Mouse (Mus musculus): ENCODE data around the gene Slc25a13. TPM values are rescaled to one million over a fixed set of nuclear protein-coding genes. Genes with fewer than 3 reads are reported as not detected.

The Slc25a13 gene
- polyA plus RNA-seq, 1 experiment from 2014 or later: 40.8 TPM

DNA sequence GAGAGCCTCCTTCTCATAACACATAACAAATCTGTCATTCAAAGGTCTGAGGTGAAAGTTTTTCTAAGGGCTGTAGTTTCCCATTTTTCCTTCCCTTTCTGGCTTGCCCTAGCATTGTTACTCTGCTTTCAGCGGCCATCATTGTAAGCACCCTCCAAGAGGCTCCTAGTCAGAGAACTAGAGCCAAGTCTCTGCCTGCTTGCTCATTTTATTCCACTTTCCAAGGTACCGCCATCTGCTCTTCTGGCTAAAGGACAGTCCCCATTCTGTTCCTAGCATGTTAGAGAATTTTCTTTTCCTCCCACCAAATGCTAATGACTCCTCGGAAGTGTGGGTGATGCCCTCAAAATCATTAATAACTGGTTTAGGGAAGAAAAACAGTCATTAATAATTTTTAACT, 214.9 kb downstream of the Slc25a13 start:
- DNase-seq (ENCODE audit: low spot score): no peak
- H3K4me1 ChIP-seq (replicated peaks; ENCODE audit: control insufficient read depth, insufficient read depth, low read length): 0 out of 2 replicates have a peak, but pooled peaks cover 2% of the 10 kb centered on the region
- no peak overlapping the region for H3K4me3 ChIP-seq (ENCODE audit: low read depth, low read length)
- H3K4me2 ChIP-seq (ENCODE audit: low read depth, low read length, severe bottlenecking): no peak overlapping the region
- 88% methylated on average over 3 of the region's 3 CpGs for WGBS
- H3K27ac ChIP-seq (ENCODE audit: low read depth, low read length): no peak overlapping the region
- no peaks in the 10 kb centered on the region; the same call in 1 of the 2 replicates for H3K27me3 ChIP-seq (ENCODE audit: control insufficient read depth, insufficient read depth, low read length)
- no peaks in the 10 kb centered on the region for H3K9me3 ChIP-seq (ENCODE audit: control insufficient read depth, low read length)
- no peaks in the 10 kb centered on the region for H3K36me3 ChIP-seq (ENCODE audit: control insufficient read depth, insufficient read depth, low read length)
- H3K9ac ChIP-seq (ENCODE audit: low read length): no peak overlapping the region
- no peak for ATAC-seq (replicated peaks; ENCODE audit: low FRiP score)

DNA sequence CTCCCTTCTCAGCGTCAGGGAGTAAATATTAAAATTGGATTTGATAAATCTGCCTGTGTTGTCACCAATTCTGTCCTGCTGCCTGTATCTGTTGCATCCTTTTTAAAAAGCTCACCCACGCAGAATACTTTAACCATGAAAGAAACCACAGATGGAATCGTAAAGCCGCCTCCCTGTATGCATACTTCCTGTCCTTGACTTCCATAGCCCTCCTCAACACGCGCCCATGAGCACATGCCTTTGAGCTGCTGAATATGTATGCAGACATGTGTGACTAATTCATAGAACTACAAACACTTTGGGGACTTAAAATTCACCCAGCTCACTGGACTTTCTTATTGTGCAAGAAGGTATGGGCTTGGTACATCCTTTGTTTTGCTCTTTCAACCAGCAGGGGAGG, 219.4 kb downstream of the Slc25a13 start:
- DNase-seq (ENCODE audit: low spot score): no peak
- ATAC-seq (replicated peaks; ENCODE audit: low FRiP score): no peak
- H3K4me1 ChIP-seq (replicated peaks; ENCODE audit: control insufficient read depth, insufficient read depth, low read length): no peaks in the 10 kb centered on the region
- no peak overlapping the region for H3K9ac ChIP-seq (ENCODE audit: low read length)
- H3K4me3 ChIP-seq (ENCODE audit: low read depth, low read length): no peak overlapping the region
- 82% methylated on average over 6 of the region's 6 CpGs for WGBS
- no peaks in the 10 kb centered on the region for H3K36me3 ChIP-seq (ENCODE audit: control insufficient read depth, insufficient read depth, low read length)
- no peak overlapping the region for H3K4me2 ChIP-seq (ENCODE audit: low read depth, low read length, severe bottlenecking)
- H3K9me3 ChIP-seq (ENCODE audit: control insufficient read depth, low read length): no peaks in the 10 kb centered on the region
- no peaks in the 10 kb centered on the region for H3K27me3 ChIP-seq (ENCODE audit: control insufficient read depth, insufficient read depth, low read length)
- no peak overlapping the region for H3K27ac ChIP-seq (ENCODE audit: low read depth, low read length)

DNA sequence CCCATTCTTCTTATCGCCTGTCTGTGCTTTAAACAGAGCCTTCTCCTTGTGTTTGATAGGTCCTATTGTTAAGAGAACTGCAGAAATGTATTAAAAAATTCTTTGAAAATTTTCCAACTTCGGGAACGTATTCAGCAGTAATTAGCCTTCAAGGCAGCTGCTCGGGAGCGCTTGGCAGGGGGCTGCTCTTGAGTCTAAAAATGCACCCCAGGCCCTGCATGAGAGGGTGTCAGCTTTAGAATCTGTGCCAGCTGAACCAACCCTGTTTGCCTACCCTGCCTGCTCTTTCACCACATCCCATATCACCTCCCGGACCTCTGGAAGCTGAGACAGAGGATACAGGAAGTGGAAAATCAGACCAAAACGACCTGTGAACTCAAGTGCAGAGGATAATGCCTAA, 223.9 kb downstream of the Slc25a13 start:
- Histone ChIP-seq H3K9ac (ENCODE audit: low read length) (no peak overlapping the region), H3K27me3 (ENCODE audit: control insufficient read depth, insufficient read depth, low read length) (no peaks in the 10 kb centered on the region), H3K4me3 (ENCODE audit: low read depth, low read length) (no peak overlapping the region), H3K9me3 (ENCODE audit: control insufficient read depth, low read length) (no peaks in the 10 kb centered on the region), H3K27ac (ENCODE audit: low read depth, low read length) (no peak overlapping the region), H3K4me1 (replicated peaks; ENCODE audit: control insufficient read depth, insufficient read depth, low read length) (0 out of 2 replicates have a peak, but pooled peaks cover 2% of the 10 kb centered on the region), H3K4me2 (ENCODE audit: low read depth, low read length, severe bottlenecking) (no peak overlapping the region), H3K36me3 (ENCODE audit: control insufficient read depth, insufficient read depth, low read length) (no peaks in the 10 kb centered on the region)
- WGBS: 53% methylated on average over 7 of the region's 7 CpGs
- DNase-seq (ENCODE audit: low spot score) (no peak), ATAC-seq (replicated peaks; ENCODE audit: low FRiP score) (no peak)

DNA sequence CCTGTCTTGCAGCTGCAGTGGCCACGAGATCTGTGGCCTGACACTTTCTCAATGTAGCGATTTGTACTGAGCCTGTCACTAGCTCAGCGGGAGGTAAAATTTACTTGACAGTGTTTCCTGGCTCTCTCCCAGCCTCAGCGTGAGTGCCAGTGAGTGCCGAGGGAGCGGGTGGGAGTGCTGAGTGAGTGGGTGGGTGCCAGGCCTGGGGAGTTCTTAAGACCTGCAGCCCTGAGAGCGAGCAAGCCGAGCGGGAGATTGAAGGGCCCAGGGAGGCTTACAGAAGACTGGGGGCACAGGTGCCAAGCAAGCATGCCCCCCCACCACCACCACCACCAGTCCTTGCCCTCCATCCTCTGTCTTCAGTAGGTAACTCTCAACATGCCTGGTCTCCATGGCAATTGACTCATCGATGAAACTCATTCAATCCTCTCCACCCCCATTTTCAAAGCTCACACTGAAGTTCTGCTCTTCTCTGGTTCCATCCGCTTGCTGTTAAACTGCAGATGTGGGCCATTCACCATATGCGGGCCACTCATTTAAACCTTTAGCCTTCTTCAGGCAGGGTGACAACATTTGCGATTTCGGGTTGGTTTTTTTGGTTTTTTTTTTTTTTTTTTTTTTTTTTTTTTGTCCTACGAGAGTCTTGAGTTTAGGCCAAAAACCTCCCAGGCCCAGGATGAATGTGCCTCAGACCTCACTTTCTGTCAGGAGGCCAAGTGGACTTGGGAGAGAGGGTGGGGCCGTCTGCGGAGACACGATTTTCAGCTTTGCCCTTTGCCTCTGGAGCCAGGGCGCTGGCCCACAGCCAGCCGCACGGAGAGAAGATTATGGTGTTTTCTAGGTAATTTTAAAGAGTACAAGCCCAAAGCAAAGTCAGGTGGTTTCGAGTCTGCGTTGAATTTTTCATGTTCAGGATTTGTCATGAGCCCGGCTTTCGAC, 224.9 kb downstream of the Slc25a13 start:
- ATAC-seq (replicated peaks; ENCODE audit: low FRiP score): no peak; the same call in 1 of the 2 replicates
- Histone ChIP-seq H3K4me3 (ENCODE audit: low read depth, low read length) (no peak overlapping the region), H3K9ac (ENCODE audit: low read length) (no peak overlapping the region), H3K27me3 (ENCODE audit: control insufficient read depth, insufficient read depth, low read length) (no peaks in the 10 kb centered on the region), H3K27ac (ENCODE audit: low read depth, low read length) (no peak overlapping the region), H3K36me3 (ENCODE audit: control insufficient read depth, insufficient read depth, low read length) (no peaks in the 10 kb centered on the region), H3K4me2 (ENCODE audit: low read depth, low read length, severe bottlenecking) (no peak overlapping the region), H3K9me3 (ENCODE audit: control insufficient read depth, low read length) (no peaks in the 10 kb centered on the region), H3K4me1 (replicated peaks; ENCODE audit: control insufficient read depth, insufficient read depth, low read length) (0 out of 2 replicates have a peak, but pooled peaks cover 2% of the 10 kb centered on the region)
- DNase-seq (ENCODE audit: low spot score): no peak
- 64% methylated on average over 25 of the region's 25 CpGs for WGBS

DNA sequence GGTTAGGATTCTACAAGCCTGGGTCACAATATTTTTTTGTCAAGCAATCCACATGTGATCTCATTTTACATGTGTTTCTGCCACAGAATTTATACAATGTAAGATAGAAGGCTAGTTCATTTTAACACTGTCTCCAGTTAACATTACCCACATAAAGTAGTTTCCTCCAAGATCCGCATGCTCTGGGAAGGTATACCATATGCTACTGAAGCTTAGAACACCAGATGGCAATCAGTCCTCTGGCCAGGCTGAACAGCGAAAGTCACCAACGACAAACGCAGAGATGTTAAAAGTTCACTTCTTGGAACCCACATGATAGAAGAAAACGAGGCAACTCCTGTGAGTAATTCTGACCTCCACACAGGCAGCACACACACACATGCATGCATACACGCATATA, 225.7 kb downstream of the Slc25a13 start:
- Histone ChIP-seq H3K9ac (ENCODE audit: low read length) (no peak overlapping the region), H3K27me3 (ENCODE audit: control insufficient read depth, insufficient read depth, low read length) (no peaks in the 10 kb centered on the region), H3K36me3 (ENCODE audit: control insufficient read depth, insufficient read depth, low read length) (no peaks in the 10 kb centered on the region), H3K4me2 (ENCODE audit: low read depth, low read length, severe bottlenecking) (no peak overlapping the region), H3K4me1 (replicated peaks; ENCODE audit: control insufficient read depth, insufficient read depth, low read length) (0 out of 2 replicates have a peak, but pooled peaks cover 2% of the 10 kb centered on the region), H3K4me3 (ENCODE audit: low read depth, low read length) (no peak overlapping the region), H3K9me3 (ENCODE audit: control insufficient read depth, low read length) (no peaks in the 10 kb centered on the region), H3K27ac (ENCODE audit: low read depth, low read length) (no peak overlapping the region)
- WGBS: 80% methylated on average over 6 of the region's 6 CpGs
- DNase-seq (ENCODE audit: low spot score): no peak
- ATAC-seq (replicated peaks; ENCODE audit: low FRiP score): no peak

Measured in forebrain, embryonic 11.5 days (tissue).